Mouse (Mus musculus): ENCODE data around the gene Pcolce.

- TF ChIP-seq CTCF (IDR thresholded peaks at IDR 0.05; ENCODE audit: insufficient read depth, low read depth, low read length), result no peak
- no peak for TF ChIP-seq POLR2A (IDR thresholded peaks at IDR 0.05; ENCODE audit: insufficient read depth, low read depth, low read length)
These were observed 25.9 kb upstream of the Pcolce start for GRCm38 (mm10) chr5:137639472-137639871.
